Mouse (Mus musculus) intestine, embryonic 15.5 days (tissue): ENCODE results near the gene Stx12. TPM values are rescaled to one million over a fixed set of nuclear protein-coding genes. Genes with fewer than 3 reads are reported as not detected.

Experiments
- ATAC-seq: fragments of 200-750 bp; cut with Nextera tagmentation; 2 replicates; pipeline ENCODE4 v1.8.0; 2017; ENCODE audit warnings: moderate TSS enrichment, moderate library complexity
- H3K27ac ChIP-seq: fragments of 300-500 bp; sonication (generic); 2 replicates; pipeline ENCODE4 v1.5.1; 2015; ENCODE audit warnings: mild to moderate bottlenecking, inconsistent platforms
- H3K27me3 ChIP-seq: fragments of 300-500 bp; sonication (generic); replicated peaks from 2 replicates; pipeline ENCODE4 v1.6.1; 2015; ENCODE audit warnings: inconsistent platforms
- H3K36me3 ChIP-seq: fragments of 300-500 bp; sonication (generic); 2 replicates; pipeline ENCODE4 v1.6.1; 2015; ENCODE audit warnings: inconsistent platforms
- H3K4me1 ChIP-seq: fragments of 300-500 bp; sonication (generic); replicated peaks from 2 replicates; pipeline ENCODE4 v1.6.1; 2015; ENCODE audit warnings: inconsistent platforms
- H3K4me2 ChIP-seq: fragments of 300-500 bp; sonication (generic); replicated peaks from 2 replicates; pipeline ENCODE4 v1.6.1; 2015; ENCODE audit warnings: mild to moderate bottlenecking, inconsistent platforms
- H3K4me3 ChIP-seq: fragments of 300-500 bp; sonication (generic); replicated peaks from 2 replicates; pipeline ENCODE4 v1.5.1; 2015; ENCODE audit warnings: inconsistent platforms
- H3K9ac ChIP-seq: fragments of 300-500 bp; sonication (generic); 2 replicates; pipeline ENCODE4 v1.6.1; 2015; ENCODE audit warnings: inconsistent platforms
- H3K9me3 ChIP-seq: fragments of 300-500 bp; sonication (generic); 2 replicates; pipeline ENCODE4 v1.6.1; 2016; ENCODE audit warnings: inconsistent platforms
- WGBS: fragments of 180-500 bp; shearing (Covaris S2); methylation state at CpG from one replicate; pipeline ENCODE4 v1.1.7; 2015; 5-methylcytosine and 5-hydroxymethylcytosine counted together
- polyA plus RNA-seq: library from polyadenylated mRNA; unstranded; fragments of >200 nt; fragmentation: Nextera tagmentation; extraction: Ambion mirVana; gene quantifications from 2 replicates; pipeline ENCODE4 v1.2.1, GENCODE M21; 2015

Gene Stx12
- polyA plus RNA-seq, 1 experiment from 2014 or later, result 57.7 TPM

GRCm38 (mm10) chr4:132806620-132807191 lies 77.6 kb downstream of the Stx12 start:
- H3K27ac ChIP-seq, result no peak overlapping the region
- H3K27me3 ChIP-seq, result no peaks in the 10 kb centered on the region
- WGBS, result 81% methylated on average over 7 of the region's 7 CpGs
- H3K36me3 ChIP-seq, result no peaks in the 10 kb centered on the region
- H3K9ac ChIP-seq, result no peak overlapping the region
- H3K4me3 ChIP-seq, result no peak overlapping the region
- H3K4me2 ChIP-seq, result no peak overlapping the region
- ATAC-seq, result no peak
- 0 out of 2 replicates have a peak, but pooled peaks cover 2% of the 10 kb centered on the region for H3K4me1 ChIP-seq
- no peaks in the 10 kb centered on the region for H3K9me3 ChIP-seq

GRCm38 (mm10) chr4:132805599-132806197 lies 78.6 kb downstream of the Stx12 start:
- no peak for ATAC-seq
- 73% methylated on average over 12 of the region's 12 CpGs for WGBS
- Histone ChIP-seq H3K4me2 (no peak overlapping the region), H3K27me3 (no peaks in the 10 kb centered on the region), H3K27ac (0 out of 2 replicates have a peak overlapping the region, but pooled peaks have one; percentile 32), H3K36me3 (no peaks in the 10 kb centered on the region), H3K9ac (no peak overlapping the region), H3K4me3 (no peak overlapping the region), H3K9me3 (no peaks in the 10 kb centered on the region), H3K4me1 (0 out of 2 replicates have a peak, but pooled peaks cover 2% of the 10 kb centered on the region)

GRCm38 (mm10) chr4:132805146-132805545 lies 79.2 kb downstream of the Stx12 start:
- no peak for ATAC-seq
- Histone ChIP-seq H3K27ac (no peak overlapping the region), H3K9ac (no peak overlapping the region), H3K4me3 (no peak overlapping the region), H3K27me3 (no peaks in the 10 kb centered on the region), H3K4me1 (0 out of 2 replicates have a peak, but pooled peaks cover 2% of the 10 kb centered on the region), H3K4me2 (no peak overlapping the region), H3K9me3 (no peaks in the 10 kb centered on the region), H3K36me3 (no peaks in the 10 kb centered on the region)
- 85% methylated on average over 5 of the region's 5 CpGs for WGBS

- Histone ChIP-seq H3K4me2 (no peak overlapping the region), H3K36me3 (no peaks in the 10 kb centered on the region), H3K27ac (no peak overlapping the region), H3K9me3 (no peaks in the 10 kb centered on the region), H3K27me3 (no peaks in the 10 kb centered on the region), H3K4me1 (0 out of 2 replicates have a peak, but pooled peaks cover 2% of the 10 kb centered on the region), H3K9ac (no peak overlapping the region), H3K4me3 (no peak overlapping the region)
- WGBS, result 90% methylated on average over 6 of the region's 6 CpGs
- no peak for ATAC-seq
Observed at GRCm38 (mm10) chr4:132804331-132804730, 80.0 kb downstream of the Stx12 start.

- Histone ChIP-seq H3K27me3 (no peaks in the 10 kb centered on the region), H3K36me3 (no peaks in the 10 kb centered on the region), H3K9ac (no peak overlapping the region), H3K4me1 (0 out of 2 replicates have a peak, but pooled peaks cover 2% of the 10 kb centered on the region), H3K4me2 (no peak overlapping the region), H3K9me3 (no peaks in the 10 kb centered on the region), H3K4me3 (no peak overlapping the region), H3K27ac (no peak overlapping the region)
- WGBS, result 96% methylated on average over 7 of the region's 7 CpGs
- ATAC-seq, result no peak
Observed at GRCm38 (mm10) chr4:132803876-132804275, 80.4 kb downstream of the Stx12 start.

Other genes starting within 250 kb of the Stx12 start
- gene Eya3, start 245.5 kb downstream of the Stx12 start, polyA plus RNA-seq, result 23.0 and 25.4 TPM in 2 replicates
- 4.0 TPM in 2 replicates for gene Xkr8, start 152.0 kb downstream of the Stx12 start, polyA plus RNA-seq
- gene Smpdl3b, start 127.3 kb downstream of the Stx12 start, polyA plus RNA-seq, result 5.7 TPM in 2 replicates
- gene Rpa2, start 116.2 kb downstream of the Stx12 start, polyA plus RNA-seq, result 85.5 and 88.1 TPM in 2 replicates
- gene Themis2, start 88.1 kb downstream of the Stx12 start, polyA plus RNA-seq, result 1.7 and 2.0 TPM in 2 replicates
- gene Ppp1r8, start 41.3 kb downstream of the Stx12 start, polyA plus RNA-seq, result 50.4 and 54.1 TPM in 2 replicates
- 41.8 and 45.3 TPM in 2 replicates for gene Fam76a, start 38.0 kb upstream of the Stx12 start, polyA plus RNA-seq
- 2.3 and 3.7 TPM in 2 replicates for gene Fgr, start 89.6 kb upstream of the Stx12 start, polyA plus RNA-seq
- gene Ahdc1, start 126.8 kb upstream of the Stx12 start, polyA plus RNA-seq, result 5.4 and 6.3 TPM in 2 replicates
- gene Wasf2, start 246.0 kb upstream of the Stx12 start, polyA plus RNA-seq, result 92.5 and 115 TPM in 2 replicates